Mouse (Mus musculus) mouse embryonic stem cell (cell line): Measurements from ENCODE around the gene Vps25.

Experiments used
- in situ Hi-C, 2 experiments: fragments of 300-500 bp; cut with MboI; formaldehyde crosslinking; loops; 1 replicate in 1 of 2; 3 replicates in 1 of 2; pipeline ENCODE4 v1.14.3; 2019 to 2020; ENCODE audit warnings: low sequenced_read_pairs in 2 of 2, low pct_unique_long_range_greater_than_20kb in 1 of 2, mixed read lengths in 1 of 2; ENCODE audit not compliant: unreplicated experiment in 1 of 2

Vps25 gene

GRCm38 (mm10) chr11:101235429-101235828 is 18.1 kb upstream of the Vps25 start:
- in situ Hi-C loops = no loop called here

GRCm38 (mm10) chr11:101236782-101237181 is 16.7 kb upstream of the Vps25 start:
- in situ Hi-C loops = no loop called here

- in situ Hi-C loops = no loop called here
Observed at GRCm38 (mm10) chr11:101238071-101238647, 15.3 kb upstream of the Vps25 start.

GRCm38 (mm10) chr11:101245071-101245470 is 8.4 kb upstream of the Vps25 start:
- in situ Hi-C loops = loop anchor here (5.0 to 10.0 kb wide), 2 partner anchors 33 to 50 kb away; no protein-coding TSS in a partner anchor

- in situ Hi-C loops = loop anchor here (5.0 to 10.0 kb wide), 2 partner anchors 34 to 51 kb away; no protein-coding TSS in a partner anchor
Observed at GRCm38 (mm10) chr11:101245855-101246701, 7.4 kb upstream of the Vps25 start, which contains the start of gene Ramp2. TSS of gene Ramp2 (plus strand) at chr11:101246028.

- in situ Hi-C loops = loop anchor here (5.0 to 10.0 kb wide), 2 partner anchors 34 to 52 kb away; no protein-coding TSS in a partner anchor
Observed at GRCm38 (mm10) chr11:101246702-101247012, 6.8 kb upstream of the Vps25 start.

- in situ Hi-C loops = loop anchor here (5.0 to 10.0 kb wide), 2 partner anchors 35 to 53 kb away; no protein-coding TSS in a partner anchor
Observed at GRCm38 (mm10) chr11:101247521-101248030, 5.9 kb upstream of the Vps25 start.

GRCm38 (mm10) chr11:101248258-101248994 is 5.1 kb upstream of the Vps25 start:
- in situ Hi-C loops = loop anchor here (5.0 to 10.0 kb wide), 2 partner anchors 36 to 54 kb away; no protein-coding TSS in a partner anchor

- in situ Hi-C loops = loop anchor here in 1 of 2 experiments (5.0 kb wide), 1 partner anchor 34 kb away; no protein-coding TSS in a partner anchor
Observed at GRCm38 (mm10) chr11:101251031-101251430, 2.5 kb upstream of the Vps25 start.

- in situ Hi-C loops = loop anchor here in 1 of 2 experiments (5.0 kb wide), 1 partner anchor 36 kb away; no protein-coding TSS in a partner anchor
Observed at GRCm38 (mm10) chr11:101252941-101253340, 566 bp upstream of the Vps25 start.

GRCm38 (mm10) chr11:101255826-101256775 is 2.6 kb downstream of the Vps25 start:
- in situ Hi-C loops = no loop called here

GRCm38 (mm10) chr11:101259261-101259712 is 5.8 kb downstream of the Vps25 start:
- in situ Hi-C loops = no loop called here

GRCm38 (mm10) chr11:101259948-101260825 is 6.7 kb downstream of the Vps25 start, which contains the start of gene Wnk4:
TSS of gene Wnk4 (plus strand) at chr11:101260567.
- in situ Hi-C loops = no loop called here

GRCm38 (mm10) chr11:101260826-101261380 is 7.4 kb downstream of the Vps25 start:
- in situ Hi-C loops = no loop called here

GRCm38 (mm10) chr11:101262272-101262967 is 8.9 kb downstream of the Vps25 start:
- in situ Hi-C loops = no loop called here
